Mouse (Mus musculus) thymus, postnatal 14 days (tissue): ENCODE results near the gene Rbm14.
"Not testable (repeated sequence)": the region's sequence is repeated elsewhere in the genome, so short reads cannot be mapped to it uniquely, and the experiment has no call there.

Experiments used
- DNase-seq: peaks from one replicate; pipeline ENCODE4 v3.0.0; 2021

Gene Rbm14

DNA sequence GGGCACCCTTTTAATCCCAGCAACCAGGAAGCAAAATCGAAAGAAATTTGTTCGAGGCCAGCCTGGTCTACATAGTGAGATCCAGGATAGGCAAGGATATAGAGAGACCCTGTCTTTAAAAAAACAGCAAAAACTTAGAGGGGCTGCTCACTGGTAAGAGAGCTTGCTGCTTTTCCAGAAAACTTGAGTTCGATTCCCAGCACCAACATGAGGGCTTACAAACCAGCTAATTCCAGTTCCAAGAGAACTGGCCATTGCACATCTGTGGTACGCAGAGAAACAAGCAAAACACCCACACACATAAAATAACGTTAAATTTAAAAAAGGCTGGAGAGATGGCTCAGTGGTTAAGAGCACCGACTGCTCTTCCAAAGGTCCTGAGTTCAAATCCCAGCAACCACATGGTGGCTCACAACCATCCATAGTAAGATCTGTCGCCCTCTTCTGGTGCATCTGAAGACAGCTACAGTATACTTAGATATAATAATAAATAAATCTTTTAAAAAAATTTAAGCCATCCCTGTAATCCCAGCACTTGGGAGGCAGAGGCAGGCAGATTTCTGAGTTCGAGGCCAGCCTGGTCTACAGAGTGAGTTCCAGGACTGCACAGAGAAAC is 1.0 kb upstream of the Rbm14 start:
- peak; percentile 26 for DNase-seq

DNA sequence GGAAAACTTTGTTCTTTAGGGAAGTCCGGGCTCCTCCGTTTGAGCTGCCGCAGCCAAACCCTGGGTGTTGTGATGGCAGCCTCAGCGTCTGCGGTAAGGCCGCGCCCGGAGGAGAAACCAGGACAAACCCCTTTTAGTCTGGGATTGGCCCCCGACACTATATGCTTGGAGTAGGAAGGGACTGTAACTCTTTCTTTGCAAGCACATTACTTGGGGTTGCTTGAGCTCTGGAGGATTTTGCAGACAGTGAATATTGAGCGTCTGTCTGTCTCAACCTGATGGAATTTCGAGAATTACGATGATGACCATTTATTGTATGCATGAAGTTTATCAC is 442 bp upstream of the Rbm14 start:
- DNase-seq, result no peak

DNA sequence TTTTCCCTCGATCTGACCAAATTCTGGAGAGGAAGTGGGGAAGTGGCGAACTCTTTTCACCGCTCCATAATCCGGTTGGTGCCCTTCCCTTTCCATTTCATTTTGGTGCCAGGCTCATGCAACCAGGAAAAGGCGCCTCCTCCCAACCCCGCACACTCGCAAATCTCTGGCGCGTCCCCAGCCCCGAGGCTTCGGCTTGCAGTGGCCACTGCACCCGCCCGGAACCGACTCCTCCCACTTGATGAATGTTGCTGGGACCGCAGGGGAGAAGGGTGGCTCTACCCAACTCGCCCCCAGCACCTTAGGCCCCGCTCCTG is 730 bp downstream of the Rbm14 start:
- DNase-seq, result no peak

DNA sequence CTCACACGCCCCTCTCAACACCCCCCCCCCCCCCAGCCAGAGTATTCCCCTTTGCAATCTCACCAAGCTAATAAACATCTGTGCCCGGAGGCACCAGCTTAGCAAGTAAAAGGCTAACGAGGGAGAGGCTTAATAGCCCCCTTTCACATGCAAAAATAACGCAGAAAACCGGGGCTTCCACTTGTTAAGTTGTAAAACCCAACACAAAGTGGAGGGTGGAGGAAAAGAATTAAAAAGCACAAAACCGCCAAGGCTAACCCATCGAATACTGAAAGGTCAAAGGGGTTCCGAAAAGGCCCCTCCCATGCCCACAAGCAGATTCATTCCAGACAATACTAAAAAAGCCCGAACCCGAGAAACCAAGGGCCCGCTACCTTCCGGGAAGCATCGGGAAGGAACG is 1.1 kb downstream of the Rbm14 start:
- DNase-seq, result no peak

DNA sequence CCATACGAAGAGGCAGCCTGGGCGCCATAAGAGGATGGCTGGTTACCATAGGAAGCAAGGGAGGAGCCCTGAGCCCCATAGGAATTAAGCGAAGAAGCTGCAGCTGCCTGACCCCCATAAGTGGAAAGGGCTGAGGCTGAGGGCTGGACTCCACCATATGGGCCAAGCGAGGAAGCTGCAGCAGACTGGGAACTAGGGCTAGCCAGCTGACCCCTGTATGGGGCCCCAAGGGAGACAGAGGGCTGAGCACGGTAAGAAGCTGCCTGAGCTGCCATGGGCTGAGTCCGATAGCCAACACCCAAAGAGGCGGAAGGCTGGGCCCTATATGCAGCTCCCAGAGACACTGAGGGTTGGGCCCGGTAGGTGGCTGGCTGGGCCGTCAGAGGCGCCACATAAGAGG is 8.2 kb downstream of the Rbm14 start:
- no peak for DNase-seq

DNA sequence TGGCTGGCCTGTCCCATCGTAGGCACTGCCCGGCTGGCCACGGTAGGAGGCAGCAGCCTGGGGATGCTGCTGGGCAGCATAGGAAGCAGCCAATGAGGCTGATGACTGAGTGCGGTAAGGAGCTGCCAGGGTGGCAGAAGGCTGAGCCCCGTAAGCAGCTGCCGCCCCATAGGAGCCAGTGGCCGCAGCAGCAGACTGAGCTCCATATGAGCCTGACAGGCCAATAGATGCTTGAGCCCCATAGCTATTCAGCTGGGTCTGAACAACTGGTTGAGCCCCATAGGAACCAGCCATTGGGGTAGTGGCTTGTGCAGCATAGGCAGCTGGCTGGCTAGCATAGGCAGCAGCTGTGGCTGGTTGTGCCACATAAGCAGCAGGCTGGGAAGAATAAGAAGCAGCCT is 8.7 kb downstream of the Rbm14 start:
- DNase-seq, result no peak

DNA sequence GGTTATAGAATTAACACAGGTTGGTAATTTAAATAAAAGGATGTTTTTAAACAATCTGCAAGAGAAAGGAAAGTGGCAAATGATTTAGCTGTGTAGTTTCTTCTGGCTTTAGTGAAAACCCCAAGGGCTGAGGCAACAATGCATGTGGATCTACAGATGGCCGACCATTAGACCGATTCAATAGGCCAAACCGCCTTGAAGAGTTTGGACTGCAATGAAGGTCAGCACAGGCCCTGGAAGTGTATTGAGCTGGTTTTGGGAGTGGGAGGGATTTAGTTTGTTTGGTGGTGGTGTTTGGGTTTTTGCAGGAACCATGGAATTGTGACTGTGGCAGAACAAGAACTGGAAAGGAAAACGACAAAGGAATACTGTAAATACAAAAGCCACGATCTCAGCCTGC is 12.4 kb downstream of the Rbm14 start:
- no peak for DNase-seq

DNA sequence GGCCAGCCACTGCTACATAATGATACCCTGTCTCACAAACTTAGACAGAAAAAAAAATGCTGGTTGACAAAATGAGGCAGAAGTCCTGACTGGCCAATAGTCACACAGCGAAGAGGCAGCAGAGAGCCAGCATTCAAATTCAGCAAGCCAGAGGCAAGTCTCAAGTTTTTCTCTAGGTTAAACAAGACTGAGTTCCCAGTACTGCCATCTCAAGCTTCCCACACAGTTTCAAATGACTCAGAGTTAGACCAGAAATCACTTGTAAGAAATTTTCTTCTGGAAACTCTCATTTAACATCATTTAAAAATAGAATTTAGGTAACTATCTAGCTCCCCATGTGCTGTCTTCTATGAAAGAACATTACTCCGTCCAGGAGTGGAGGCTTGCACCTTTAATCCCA is 13.6 kb downstream of the Rbm14 start:
- no peak for DNase-seq

DNA sequence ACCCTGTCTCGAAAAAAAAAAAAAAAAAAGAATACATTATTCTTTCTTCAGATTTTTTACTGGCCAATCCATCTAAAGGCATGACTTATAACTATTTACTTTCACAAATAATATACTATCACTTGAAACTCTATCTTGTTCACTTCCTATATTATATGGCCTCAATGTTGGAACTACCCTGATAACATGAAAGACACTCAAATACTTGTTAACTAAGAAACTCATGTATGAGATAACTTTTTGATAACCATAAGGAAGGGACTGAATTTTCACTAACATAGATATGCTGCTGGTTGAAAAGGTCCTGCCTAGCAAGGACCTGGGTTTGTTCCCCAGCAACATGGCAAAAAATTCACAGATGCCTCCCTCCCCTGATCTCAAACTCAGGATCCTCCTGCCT is 15.5 kb downstream of the Rbm14 start:
- no peak for DNase-seq

DNA sequence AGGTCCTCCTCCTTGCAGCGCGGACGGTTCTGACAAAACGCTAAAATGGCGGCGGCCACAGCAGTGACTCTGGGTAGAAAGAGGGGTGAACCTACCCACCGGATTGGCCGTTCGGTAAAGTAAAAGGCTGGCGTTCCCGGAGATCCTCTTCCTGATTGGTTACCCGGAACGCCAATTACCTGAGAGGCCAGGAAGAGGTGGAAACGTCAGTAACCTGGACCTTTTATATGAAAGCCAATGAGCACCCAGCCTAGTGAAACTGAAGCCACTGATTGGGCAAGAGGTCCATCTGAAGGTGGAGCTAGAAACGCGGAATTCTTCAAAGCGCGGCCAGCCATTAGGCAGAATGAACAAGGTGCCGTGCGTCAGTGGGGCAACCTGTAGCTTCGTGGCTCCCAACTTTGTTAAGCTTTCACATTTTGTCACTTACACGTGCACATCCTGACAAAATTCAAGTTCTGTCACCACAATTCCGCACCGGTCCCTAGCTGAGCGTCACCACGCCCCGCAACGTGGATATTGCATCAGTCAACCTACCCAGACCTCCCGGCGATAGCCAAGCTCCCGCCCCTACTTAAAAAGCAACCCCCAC is 17.5 kb downstream of the Rbm14 start, which contains the start of gene Rbm4:
TSS of gene Rbm4 (minus strand) at position 71 of the 592 bp plus-strand sequence.
- peak; percentile 97 for DNase-seq

DNA sequence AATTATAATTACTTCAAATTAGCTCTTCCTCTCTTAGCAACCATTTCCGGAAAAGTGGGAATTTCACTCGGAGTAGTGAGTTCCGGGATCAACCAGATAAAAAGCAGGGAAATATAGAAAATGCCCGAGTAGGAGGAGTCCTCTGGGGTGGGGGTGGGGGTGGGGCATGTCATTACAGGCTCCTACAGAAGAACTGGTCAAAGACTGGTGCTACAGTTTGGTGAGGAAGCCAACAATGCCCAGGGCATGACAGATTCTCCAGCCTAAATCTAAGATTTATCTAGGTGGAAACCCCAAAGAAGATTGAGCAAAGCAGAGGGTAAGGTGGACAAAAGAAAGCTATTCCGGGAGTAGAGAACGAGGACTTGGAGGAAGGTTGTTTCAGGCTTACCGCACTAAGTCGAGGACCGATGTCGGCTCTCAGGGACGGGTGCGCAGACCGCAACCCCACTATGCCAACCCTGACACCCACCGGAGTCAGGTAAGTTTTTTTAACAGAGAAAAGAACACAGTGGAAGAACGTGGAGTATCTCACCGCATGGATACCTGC is 18.1 kb downstream of the Rbm14 start:
- DNase-seq, result no peak

DNA sequence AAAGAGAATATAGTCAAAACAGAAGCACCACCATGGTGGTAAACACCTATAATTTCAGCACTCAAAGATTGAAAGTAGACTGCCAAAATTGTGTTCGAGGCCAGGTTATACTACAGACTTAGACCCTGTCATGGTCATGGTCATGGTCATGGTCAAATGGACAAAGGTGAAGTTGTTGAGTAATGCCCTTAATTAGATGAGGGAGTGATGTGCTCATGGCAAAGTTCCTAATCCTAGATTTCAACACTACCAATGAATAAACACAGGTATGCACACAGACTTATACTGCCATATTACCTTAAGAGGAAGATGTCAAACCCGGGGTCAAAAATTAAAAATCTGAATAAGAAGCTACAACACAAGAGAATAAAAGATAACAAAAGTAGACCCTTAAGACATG is 25.1 kb downstream of the Rbm14 start:
- no peak for DNase-seq

DNA sequence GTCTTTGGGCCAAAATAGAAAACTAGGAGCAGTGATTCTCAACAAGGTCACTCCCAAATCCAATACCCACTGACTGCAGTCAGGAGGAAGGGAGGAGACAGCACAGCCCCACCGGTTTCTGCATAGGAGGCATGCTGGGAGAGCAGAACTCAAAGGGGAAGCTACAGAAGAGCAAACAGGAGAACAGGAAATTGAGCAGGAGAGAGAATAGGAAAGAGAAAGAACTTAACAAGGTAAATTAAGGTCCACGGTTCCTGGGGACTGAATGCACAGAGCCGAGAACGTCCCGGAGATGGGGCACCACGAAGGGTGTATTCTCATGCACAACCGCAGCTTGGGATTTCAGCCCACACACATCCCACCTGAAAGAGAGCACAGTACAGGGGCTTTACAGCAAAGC is 26.2 kb downstream of the Rbm14 start:
- DNase-seq, result no peak

DNA sequence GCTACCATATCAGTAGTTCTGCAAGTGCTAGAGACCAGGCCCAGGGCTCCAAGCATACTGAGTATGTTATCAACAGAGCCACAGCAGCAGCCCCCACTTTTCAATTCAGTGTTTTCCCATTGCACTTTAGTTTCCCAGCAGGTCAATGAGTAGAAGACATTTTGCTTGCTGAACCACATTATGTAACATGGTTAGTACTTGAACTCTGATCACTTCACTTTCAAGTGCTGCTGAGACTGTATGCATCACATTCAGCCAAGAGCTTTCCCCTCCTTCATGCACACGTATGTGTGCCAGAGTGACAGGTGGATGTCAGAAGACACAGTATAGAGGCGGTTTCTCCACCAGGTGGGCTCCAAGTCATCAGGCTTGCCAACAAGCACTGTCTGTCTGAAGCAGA is 28.5 kb downstream of the Rbm14 start:
- DNase-seq, result no peak

DNA sequence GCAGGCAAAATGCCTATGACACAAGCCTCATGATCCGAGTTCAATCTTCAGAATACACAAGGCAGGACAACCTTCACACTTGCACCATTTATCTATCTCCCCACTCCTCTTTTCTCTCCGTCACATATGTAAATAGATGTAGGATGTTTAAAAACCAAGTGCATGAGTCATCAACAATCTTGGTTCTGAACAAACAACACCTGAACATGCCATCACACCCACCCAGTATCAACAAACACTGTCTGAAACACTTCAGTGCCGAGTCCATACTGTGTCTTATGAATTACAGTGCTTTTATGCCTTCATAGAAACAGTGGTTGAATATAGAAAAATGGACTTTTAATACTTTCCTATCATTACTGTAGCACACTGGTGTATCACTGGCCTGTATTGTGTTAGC is 38.6 kb downstream of the Rbm14 start:
- DNase-seq, result no peak

DNA sequence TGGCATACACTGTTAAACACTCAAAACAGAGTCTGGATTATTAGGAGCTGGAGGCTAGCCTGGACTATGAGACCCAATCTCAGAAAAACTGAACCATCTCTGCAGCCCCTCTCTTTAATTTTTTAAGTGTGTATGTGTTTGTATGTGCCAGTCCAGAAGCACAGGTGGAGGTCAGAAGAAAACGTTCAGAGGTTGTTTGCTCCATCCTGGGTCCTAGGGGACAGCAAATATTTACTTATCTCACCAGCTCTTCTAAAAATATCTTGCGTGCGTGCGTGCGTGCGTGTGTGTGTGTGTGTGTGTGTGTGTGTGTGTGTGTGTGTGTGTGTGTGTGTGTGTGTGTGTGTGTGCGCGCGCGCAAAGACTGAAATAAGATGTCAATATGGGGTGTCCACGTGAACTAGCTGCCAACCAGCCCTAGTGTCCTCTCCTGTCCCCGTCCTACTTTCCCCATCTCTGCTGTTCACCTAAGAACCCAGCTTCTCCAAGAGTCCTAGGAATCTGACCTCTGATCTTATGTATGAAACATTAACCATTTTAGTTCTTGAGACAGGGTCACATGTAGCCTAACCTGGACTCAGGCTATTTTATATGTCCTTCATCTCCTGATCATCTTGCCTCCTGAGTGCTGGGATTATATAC is 43.8 kb downstream of the Rbm14 start:
- no peak for DNase-seq

DNA sequence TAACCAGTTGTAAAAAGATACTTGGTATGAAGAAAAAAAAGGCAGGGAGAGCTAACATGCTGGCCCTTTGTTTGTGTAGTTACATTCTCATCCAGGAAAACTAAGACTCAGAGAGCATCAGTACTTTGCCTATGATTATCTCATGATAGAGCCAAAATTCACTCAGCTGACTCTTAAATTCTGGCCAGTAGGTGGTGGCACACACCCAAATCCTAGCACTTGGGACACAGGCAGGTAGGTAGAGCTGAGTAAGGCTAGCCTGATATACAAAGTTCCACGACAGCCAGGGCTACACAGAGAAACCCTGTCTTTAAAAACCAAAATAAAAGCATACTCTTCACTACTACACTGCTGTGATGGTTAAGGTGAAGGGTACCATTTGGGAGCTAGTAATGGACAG is 48.6 kb downstream of the Rbm14 start:
- no peak for DNase-seq

DNA sequence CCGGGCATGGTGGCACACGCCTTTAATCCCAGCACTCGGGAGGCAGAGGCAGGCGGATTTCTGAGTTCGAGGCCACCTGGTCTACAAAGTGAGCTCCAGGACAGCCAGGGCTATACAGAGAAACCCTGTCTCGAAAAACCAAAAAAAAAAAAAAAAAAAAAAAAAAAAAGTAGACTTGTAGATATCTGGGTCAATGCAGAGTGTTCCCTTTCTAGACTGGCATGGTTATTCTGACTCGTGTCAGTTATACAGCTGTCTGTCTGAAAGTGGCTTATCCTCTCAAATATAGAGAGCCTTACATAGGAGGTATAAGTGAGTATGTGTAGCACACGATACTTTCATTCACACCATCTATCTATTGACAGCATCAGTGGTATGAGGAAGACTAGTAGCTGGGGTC is 50.9 kb downstream of the Rbm14 start:
- not testable (repeated sequence) for DNase-seq

DNA sequence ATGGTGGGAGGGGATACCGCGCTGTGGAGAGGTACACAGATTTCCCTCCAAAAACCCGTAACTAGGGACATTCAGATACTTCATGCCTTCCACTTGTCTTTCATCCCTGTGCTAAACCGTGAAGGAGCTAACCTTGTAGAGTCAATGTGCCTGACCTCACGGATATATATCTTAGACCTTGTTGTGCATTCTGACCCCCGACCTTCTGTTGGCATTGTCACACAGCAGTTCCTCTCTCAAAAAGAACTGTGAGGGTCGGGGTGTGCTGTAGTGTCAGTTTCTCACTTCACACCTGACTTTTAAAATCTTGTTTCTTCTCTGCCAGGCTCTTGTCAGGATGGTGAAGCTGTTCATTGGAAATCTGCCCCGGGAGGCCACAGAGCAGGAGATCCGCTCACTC is 54.5 kb downstream of the Rbm14 start:
- DNase-seq, result no peak

DNA sequence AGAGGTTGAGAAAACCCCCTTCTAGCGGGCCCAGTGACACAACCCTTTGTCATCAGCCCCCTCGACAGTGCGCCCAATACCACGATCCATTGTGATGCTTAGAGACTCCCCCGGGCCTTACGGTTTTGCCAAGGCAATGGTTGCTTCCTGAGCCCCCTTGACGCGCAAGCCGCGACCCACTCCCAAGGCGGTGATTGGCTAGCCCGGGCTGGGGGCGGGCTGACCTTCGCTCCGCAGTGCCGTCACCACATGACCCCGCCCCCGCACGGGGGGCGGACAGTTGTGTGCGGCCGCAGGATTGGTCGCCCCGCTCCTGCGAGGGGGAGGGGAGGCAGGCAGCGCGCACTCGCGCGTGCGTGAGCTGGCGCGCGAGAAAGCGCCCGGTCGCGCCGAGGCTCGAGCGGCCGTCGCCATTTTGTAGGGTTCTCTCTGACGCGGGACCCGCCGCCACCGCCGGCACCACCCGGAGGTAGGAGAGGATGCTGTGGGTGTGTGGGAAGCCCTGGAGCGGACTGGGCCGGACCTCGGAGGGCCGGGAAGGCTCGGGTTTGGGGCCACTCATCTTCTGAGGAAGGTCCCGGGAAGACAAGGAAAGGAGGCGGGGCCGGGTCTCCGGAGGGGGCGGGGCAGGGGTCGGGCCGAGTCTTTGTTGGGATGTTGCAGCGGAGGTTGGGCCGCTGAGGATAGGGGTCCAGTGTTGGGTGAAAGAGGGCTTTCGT is 55.1 kb downstream of the Rbm14 start, which contains the start of gene Rbm4b:
TSS of gene Rbm4b (plus strand) at position 305 of the 719 bp plus-strand sequence.
- peak; percentile 99 for DNase-seq

DNA sequence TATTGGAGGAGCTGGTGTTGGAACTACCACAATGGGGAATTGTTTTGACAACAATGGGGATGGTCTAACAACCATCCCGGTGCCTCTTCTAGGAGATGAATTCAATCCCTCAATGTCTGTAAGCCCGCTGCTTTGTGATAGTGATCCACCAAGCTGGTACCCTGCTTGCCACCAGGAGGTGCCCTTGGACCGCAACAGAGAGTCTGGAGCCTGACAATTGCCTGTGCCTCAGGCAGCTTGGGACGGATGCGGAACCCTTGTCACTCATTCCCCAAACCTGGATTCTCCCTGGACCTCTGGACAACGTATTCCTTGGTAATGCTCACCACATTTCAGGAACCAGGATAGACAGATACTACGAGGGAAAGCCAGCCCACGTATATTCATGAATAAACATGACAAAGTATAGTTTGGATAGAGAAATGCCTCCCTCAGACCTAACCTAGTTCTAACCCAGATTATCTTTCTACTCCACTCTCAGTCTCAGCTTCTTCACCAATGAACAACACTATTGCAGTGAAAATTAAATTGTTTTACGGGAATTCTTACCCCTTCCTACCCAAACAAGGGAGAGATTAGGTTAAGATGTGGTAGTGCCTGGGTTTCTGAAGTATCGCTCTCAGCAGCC is 55.8 kb downstream of the Rbm14 start:
- peak; percentile 93 for DNase-seq
